Mouse (Mus musculus): ENCODE results near the gene Teddm1b. TPM values are rescaled to one million over a fixed set of nuclear protein-coding genes. Genes with fewer than 3 reads are reported as not detected.

Gene Teddm1b
- polyA plus RNA-seq, 1 experiment from 2014 or later: not detected

DNA sequence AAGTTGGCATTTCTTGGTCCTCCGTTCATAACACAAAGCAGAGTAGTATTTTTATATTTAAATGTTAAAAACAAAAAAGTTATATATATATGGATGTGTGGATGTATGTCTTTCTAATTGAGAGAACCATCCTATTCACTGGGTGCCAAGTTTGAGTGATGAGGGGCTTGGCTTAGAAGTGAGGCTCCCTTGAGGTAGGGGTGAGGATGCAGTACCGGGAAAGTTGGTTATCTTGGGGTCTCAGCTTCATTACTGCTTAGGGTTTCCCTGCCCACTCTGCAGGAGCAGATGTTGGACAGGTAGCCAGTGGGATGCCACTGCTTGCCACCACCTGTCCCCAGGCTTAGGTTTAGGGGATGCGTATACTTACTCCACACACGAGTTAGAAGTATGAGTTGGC lies 34.6 kb downstream of the Teddm1b start:
- Histone ChIP-seq H3K27ac (ENCODE audit: low read depth, low read length) (no peak overlapping the region; the same call in 1 of the 2 replicates), H3K9me3 (ENCODE audit: control insufficient read depth) (no peaks in the 10 kb centered on the region), H3K4me2 (replicated peaks; ENCODE audit: low read depth) (no peak overlapping the region), H3K27me3 (replicated peaks; ENCODE audit: control insufficient read depth, insufficient read depth, low read length) (no peaks in the 10 kb centered on the region), H3K4me1 (replicated peaks; ENCODE audit: control insufficient read depth, insufficient read depth, low read length) (no peaks in the 10 kb centered on the region), H3K4me3 (ENCODE audit: low read depth, low read length) (no peak overlapping the region), H3K9ac (ENCODE audit: low read depth, low read length) (no peak overlapping the region), H3K36me3 (ENCODE audit: control insufficient read depth, insufficient read depth) (peaks cover 55% of the 10 kb centered on the region)
- 81% methylated on average over 4 of the region's 4 CpGs for WGBS
- TF ChIP-seq CTCF (IDR thresholded peaks at IDR 0.05; ENCODE audit: low read depth): no peak
- ATAC-seq: no peak

DNA sequence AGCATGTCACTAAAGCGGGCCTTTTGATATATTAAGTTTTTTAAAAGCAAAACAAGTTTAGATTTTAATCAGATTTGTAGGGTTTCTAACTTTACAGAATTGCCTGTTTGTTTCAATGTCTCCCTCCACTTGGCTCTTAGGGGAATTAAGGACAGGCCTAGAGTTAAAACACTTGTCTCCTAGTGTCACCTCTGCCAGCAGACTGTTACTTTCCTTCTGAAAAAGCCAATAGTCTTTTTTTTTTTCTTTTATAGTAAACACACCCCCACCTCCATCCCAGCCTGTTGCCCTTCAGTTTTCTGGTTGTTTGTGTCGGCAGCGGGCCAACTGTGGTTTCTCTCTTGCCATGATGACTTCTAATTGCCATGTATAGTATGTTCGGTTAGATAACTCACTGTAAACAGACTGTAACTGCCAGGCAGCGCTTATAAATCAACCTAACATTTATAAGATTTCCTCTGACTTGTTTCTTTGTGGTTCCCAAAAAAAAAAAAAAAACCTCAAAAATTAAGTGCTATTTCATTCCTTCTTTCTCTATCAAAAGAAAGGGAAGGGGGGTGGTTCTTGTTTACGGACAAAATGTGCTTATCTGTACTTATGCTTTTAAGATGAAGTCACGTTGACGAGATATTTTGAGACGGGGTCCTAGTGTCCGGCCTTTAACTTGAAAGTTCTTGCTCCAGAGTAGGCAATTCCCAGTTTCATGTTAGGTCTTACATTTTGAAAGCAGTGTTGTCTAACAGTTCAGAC lies 35.2 kb downstream of the Teddm1b start:
- Histone ChIP-seq H3K36me3 (ENCODE audit: control insufficient read depth, insufficient read depth) (peaks cover 52% of the 10 kb centered on the region), H3K4me1 (replicated peaks; ENCODE audit: control insufficient read depth, insufficient read depth, low read length) (no peaks in the 10 kb centered on the region), H3K4me2 (replicated peaks; ENCODE audit: low read depth) (no peak overlapping the region), H3K4me3 (ENCODE audit: low read depth, low read length) (no peak overlapping the region), H3K27ac (ENCODE audit: low read depth, low read length) (no peak overlapping the region; the same call in 1 of the 2 replicates), H3K9me3 (ENCODE audit: control insufficient read depth) (no peaks in the 10 kb centered on the region), H3K9ac (ENCODE audit: low read depth, low read length) (no peak overlapping the region), H3K27me3 (replicated peaks; ENCODE audit: control insufficient read depth, insufficient read depth, low read length) (no peaks in the 10 kb centered on the region)
- ATAC-seq: no peak
- WGBS: 75% methylated on average over 10 of the region's 10 CpGs
- no peak for TF ChIP-seq CTCF (IDR thresholded peaks at IDR 0.05; ENCODE audit: low read depth)

- H3K4me2 ChIP-seq (replicated peaks; ENCODE audit: low read depth): no peak overlapping the region
- peaks cover 47% of the 10 kb centered on the region for H3K36me3 ChIP-seq (ENCODE audit: control insufficient read depth, insufficient read depth)
- TF ChIP-seq CTCF (IDR thresholded peaks at IDR 0.05; ENCODE audit: low read depth): no peak
- no peak overlapping the region for H3K4me3 ChIP-seq (ENCODE audit: low read depth, low read length)
- no peaks in the 10 kb centered on the region for H3K9me3 ChIP-seq (ENCODE audit: control insufficient read depth)
- H3K9ac ChIP-seq (ENCODE audit: low read depth, low read length): no peak overlapping the region
- ATAC-seq: no peak
- H3K27ac ChIP-seq (ENCODE audit: low read depth, low read length): no peak overlapping the region
- no peaks in the 10 kb centered on the region for H3K4me1 ChIP-seq (replicated peaks; ENCODE audit: control insufficient read depth, insufficient read depth, low read length)
- no peaks in the 10 kb centered on the region for H3K27me3 ChIP-seq (replicated peaks; ENCODE audit: control insufficient read depth, insufficient read depth, low read length)
- 87% methylated on average over 9 of the region's 9 CpGs for WGBS
Observed at GRCm38 (mm10) chr1:153909963-153910291, 35.8 kb downstream of the Teddm1b start.

DNA sequence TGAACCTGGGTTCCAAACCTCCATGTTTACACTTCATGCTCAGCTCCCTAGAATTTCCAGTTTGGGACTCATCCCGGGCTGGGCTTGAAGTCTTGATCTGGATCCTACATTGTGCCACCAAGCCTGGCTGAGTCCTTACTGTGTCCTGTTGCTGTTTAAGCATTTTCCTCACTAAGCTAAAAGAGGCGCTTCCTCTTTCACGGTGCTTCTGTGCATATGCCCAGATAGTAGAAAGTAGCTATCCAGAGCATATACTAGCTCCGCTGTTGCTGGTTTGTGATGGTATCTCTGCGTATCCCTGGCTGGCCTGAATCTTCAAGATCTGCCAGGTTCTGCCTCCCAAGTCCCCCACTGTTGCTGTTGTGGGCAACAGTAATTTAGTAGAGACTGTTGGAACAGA lies 36.3 kb downstream of the Teddm1b start:
- peaks cover 43% of the 10 kb centered on the region for H3K36me3 ChIP-seq (ENCODE audit: control insufficient read depth, insufficient read depth)
- no peaks in the 10 kb centered on the region for H3K4me1 ChIP-seq (replicated peaks; ENCODE audit: control insufficient read depth, insufficient read depth, low read length)
- no peak overlapping the region for H3K4me3 ChIP-seq (ENCODE audit: low read depth, low read length)
- no peaks in the 10 kb centered on the region for H3K27me3 ChIP-seq (replicated peaks; ENCODE audit: control insufficient read depth, insufficient read depth, low read length)
- H3K9me3 ChIP-seq (ENCODE audit: control insufficient read depth): no peaks in the 10 kb centered on the region
- no peak overlapping the region for H3K4me2 ChIP-seq (replicated peaks; ENCODE audit: low read depth)
- H3K9ac ChIP-seq (ENCODE audit: low read depth, low read length): no peak overlapping the region
- no peak for ATAC-seq
- TF ChIP-seq CTCF (IDR thresholded peaks at IDR 0.05; ENCODE audit: low read depth): no peak
- no peak overlapping the region for H3K27ac ChIP-seq (ENCODE audit: low read depth, low read length)
- 82% methylated on average over 5 of the region's 5 CpGs for WGBS

- peaks cover 34% of the 10 kb centered on the region for H3K36me3 ChIP-seq (ENCODE audit: control insufficient read depth, insufficient read depth)
- no peaks in the 10 kb centered on the region for H3K9me3 ChIP-seq (ENCODE audit: control insufficient read depth)
- no peak for ATAC-seq
- H3K9ac ChIP-seq (ENCODE audit: low read depth, low read length): no peak overlapping the region
- no peak for TF ChIP-seq CTCF (IDR thresholded peaks at IDR 0.05; ENCODE audit: low read depth)
- WGBS: 57% methylated on average over 6 of the region's 6 CpGs
- H3K4me1 ChIP-seq (replicated peaks; ENCODE audit: control insufficient read depth, insufficient read depth, low read length): no peaks in the 10 kb centered on the region
- no peak overlapping the region for H3K4me3 ChIP-seq (ENCODE audit: low read depth, low read length)
- no peak overlapping the region for H3K27ac ChIP-seq (ENCODE audit: low read depth, low read length)
- no peaks in the 10 kb centered on the region for H3K27me3 ChIP-seq (replicated peaks; ENCODE audit: control insufficient read depth, insufficient read depth, low read length)
- H3K4me2 ChIP-seq (replicated peaks; ENCODE audit: low read depth): no peak overlapping the region
Observed at GRCm38 (mm10) chr1:153911276-153911795, 37.2 kb downstream of the Teddm1b start.

DNA sequence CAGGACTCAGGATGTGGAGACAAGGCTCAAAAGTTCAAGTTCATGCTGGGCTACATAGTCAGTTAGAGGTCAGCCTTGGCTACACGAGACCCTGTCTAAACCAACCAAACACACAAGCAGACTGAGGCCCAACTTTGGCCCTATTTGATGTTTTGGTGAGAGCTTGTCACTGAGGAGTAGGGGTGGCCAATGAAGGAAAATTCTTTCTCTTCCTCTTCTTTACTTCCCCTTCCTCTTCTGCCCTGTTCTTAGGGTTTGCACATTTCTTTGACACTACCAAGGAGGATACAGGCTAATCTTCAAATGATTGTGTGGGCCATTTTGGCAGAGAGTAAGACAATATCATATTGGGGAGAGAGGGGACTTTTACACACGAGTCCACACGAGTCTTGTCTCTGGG lies 39.7 kb downstream of the Teddm1b start:
- Histone ChIP-seq H3K27ac (ENCODE audit: low read depth, low read length) (no peak overlapping the region), H3K9me3 (ENCODE audit: control insufficient read depth) (no peaks in the 10 kb centered on the region), H3K9ac (ENCODE audit: low read depth, low read length) (no peak overlapping the region), H3K27me3 (replicated peaks; ENCODE audit: control insufficient read depth, insufficient read depth, low read length) (no peaks in the 10 kb centered on the region), H3K4me3 (ENCODE audit: low read depth, low read length) (no peak overlapping the region), H3K36me3 (ENCODE audit: control insufficient read depth, insufficient read depth) (peaks cover 10% of the 10 kb centered on the region; the same call in 1 of the 2 replicates), H3K4me2 (replicated peaks; ENCODE audit: low read depth) (no peak overlapping the region), H3K4me1 (replicated peaks; ENCODE audit: control insufficient read depth, insufficient read depth, low read length) (no peaks in the 10 kb centered on the region)
- ATAC-seq: no peak
- WGBS: 77% methylated on average over 3 of the region's 3 CpGs
- TF ChIP-seq CTCF (IDR thresholded peaks at IDR 0.05; ENCODE audit: low read depth): no peak

Data from intestine, postnatal 0 days (tissue).